Mouse (Mus musculus) naive thymus-derived CD4-positive, alpha-beta T cell, adult 2 months (primary cell): Measurements from ENCODE around the gene Ltb4r2.

ENCODE experiments used
- DNase-seq: peaks from one replicate; pipeline ENCODE4 v3.0.0-alpha.2; 2011; ENCODE audit warnings: low read depth

Ltb4r2 gene

DNA sequence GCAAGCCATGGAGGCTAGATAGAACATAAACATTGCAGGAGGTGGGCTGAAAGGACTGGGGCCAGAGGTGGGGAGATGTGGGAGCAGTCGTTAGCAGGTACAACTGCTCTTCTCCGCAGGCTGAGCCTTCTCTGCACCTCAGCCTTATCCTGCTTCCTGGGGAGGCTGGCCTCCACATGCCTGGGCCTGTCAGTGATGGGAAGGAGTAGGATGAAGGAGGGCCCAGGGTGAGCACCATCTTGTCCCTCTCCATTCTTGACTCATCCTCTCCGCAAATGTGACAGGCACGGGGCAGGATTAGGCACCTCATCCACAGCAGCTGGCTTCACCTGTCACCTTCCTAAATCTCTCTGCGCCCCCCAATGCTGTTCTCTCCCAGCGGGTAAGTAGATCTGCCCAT lies at the start of gene Ltb4r2:
Ltb4r2 (plus strand) TSS at position 266 of the 400 bp plus-strand sequence.
- DNase-seq, result no peak

DNA sequence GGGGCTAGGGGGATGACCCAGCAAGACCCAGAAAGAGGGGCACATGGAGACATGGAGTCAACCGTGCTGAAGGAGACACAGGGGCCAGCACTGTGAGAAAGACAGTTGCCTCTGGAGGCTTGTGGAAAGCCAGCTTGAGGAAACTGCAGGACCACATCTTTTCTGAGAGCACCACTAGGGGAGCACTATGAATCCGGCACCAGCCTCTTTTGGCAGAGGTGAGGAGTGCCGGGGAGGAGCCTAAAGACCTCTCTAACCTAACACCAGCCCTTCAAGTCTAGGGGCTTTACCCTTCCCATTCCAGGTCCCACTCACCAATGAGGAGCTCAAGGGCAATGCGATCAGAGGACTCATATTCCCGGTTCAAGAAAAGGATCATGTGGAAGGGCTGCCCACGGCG lies 49.4 kb upstream of the Ltb4r2 start:
- no peak for DNase-seq

- DNase-seq, result no peak
Observed at GRCm38 (mm10) chr14:55713007-55713728, 48.1 kb upstream of the Ltb4r2 start.

DNA sequence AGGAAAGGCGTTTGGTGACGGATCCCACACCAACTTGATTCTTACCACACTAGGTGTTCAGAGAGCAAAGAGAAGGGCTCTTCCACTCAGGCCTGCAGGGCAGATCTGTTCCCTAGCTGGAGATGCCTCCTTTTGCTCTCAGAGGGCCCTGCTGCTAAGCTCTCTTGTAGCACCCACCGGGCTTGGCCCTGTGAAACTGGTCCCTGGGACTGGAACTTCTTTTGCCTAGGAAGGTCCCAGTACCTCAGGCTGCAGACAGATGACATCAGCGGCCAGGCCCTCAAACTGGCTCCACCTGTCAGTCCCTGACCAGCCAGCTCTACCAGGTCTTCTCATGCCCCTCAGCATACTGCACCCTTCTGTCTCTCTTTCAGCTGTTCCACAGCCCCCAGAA lies 47.5 kb upstream of the Ltb4r2 start, which contains the start of gene Tgm1:
Tgm1 (minus strand) TSS at position 198 of the 394 bp plus-strand sequence.
- DNase-seq, result no peak

DNA sequence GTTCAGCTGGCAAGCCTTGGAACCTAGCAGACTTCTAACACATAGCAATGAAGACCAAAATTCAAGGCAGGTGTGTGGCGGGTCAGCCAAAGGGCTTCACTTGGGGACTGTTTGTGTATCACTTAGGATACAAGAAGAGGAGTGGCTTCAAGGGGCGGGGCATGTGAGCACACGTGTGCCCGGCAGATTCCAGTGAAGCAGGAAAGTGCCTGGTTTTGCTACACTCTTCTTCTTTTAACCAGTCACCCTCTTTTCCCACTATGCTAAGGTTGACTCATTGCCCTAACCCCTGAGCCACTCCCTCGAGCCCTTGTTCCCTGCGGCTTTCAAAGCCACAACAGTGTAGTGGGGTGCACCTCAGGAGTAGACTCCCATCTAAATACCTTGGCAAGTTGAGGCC lies 46.3 kb upstream of the Ltb4r2 start:
- no peak for DNase-seq

GRCm38 (mm10) chr14:55716271-55716670 lies 45.0 kb upstream of the Ltb4r2 start:
- no peak for DNase-seq

- DNase-seq, result no peak
Observed at GRCm38 (mm10) chr14:55716884-55717283, 44.3 kb upstream of the Ltb4r2 start.

DNA sequence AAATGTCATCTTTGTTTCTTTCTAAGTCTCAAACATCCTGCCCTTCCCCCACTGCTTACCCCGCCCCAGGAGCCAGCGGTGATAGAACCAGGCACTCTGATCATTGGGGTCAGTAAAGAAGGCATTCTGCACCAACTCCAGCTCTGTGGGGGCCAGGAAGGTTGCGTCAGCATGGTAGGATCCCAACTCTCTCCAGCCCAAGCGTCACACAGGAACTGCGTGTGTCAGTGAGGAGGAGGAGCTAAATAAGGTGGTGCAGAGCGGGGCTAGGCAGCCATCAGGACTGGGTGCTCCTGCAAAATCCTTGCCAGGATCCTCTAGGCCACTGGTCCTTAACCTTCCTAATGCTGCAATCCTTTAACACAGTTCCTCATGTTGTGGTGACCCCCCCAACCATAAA lies 41.5 kb upstream of the Ltb4r2 start:
- no peak for DNase-seq

DNA sequence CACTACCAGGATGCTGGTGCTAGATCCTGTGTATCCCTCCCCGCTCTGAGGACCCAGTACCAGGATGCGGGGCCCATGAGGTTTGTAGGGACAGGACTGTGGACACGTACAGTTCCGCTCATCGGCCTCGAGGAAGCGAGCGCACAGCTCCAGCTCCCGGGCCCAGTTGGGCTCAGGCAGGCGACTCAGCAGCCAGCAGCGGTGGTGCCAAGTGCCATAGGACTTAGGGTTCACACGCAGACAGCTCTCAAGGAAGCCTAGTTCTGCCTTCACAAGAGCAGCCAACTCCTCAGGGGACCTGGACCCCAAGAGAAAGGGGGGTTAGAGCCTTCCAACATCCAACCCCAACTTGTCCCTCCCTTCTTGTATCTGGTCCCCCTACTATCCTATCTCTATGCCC lies 40.6 kb upstream of the Ltb4r2 start:
- no peak for DNase-seq

DNA sequence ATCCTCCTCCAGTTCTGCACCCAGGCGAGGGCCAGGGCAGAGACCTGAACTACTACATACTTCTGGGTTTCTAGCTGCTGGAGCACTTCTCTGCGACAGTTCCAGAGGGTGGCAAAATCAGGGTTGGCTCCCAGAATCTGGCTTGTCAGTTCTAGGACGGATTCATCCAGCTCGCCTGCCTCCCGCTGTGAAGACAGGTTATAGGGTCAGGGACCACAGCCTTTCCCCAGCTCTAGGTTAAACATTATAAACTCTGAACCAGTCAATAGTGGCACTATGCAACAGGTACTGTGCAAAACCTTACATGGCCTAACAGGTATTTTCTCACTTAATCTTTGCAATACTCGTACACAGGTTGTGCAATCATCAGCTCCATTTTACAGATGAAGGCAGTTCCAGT lies 40.2 kb upstream of the Ltb4r2 start:
- DNase-seq, result no peak

DNA sequence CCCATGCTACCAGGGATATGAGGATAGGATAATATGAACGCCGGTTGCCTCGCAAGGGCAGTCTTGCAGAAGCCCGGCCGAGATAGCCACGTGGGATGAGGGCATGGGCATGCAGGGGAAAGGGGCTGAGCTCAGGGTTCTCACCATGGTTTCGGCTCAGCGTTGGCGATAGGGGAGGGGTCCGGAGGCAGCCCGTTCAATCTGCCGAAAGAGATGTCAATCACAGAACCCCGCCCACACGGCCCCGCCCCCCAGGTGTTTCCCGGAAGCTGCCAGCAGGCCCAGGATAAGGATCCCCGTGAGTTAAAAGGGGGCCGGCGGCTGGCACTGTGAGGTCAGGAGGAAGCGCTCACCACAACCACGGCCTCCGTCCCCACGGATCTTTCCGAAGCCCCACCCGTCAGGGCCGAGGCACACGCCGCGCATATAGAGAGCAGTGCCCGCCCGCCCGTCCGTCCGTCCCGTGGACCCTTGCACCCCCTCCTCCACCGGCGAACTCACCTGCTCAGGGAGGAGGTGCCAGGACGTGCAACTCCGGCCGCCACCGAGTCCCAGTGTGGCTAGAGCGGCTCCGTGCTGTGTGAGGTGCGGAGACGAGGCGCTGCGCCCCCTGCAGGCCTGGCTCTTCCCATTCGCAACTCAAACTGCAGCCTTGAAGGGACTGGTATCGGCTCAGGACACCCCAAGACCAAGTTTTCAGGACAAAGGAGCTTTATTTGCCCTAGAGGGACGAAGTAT lies 39.4 kb upstream of the Ltb4r2 start, which contains the start of gene Rabggta:
Rabggta (minus strand) TSS at position 564 of the 738 bp plus-strand sequence.
- DNase-seq, result peak; percentile 97

- no peak for DNase-seq
Observed at GRCm38 (mm10) chr14:55722438-55722945, 38.7 kb upstream of the Ltb4r2 start.

DNA sequence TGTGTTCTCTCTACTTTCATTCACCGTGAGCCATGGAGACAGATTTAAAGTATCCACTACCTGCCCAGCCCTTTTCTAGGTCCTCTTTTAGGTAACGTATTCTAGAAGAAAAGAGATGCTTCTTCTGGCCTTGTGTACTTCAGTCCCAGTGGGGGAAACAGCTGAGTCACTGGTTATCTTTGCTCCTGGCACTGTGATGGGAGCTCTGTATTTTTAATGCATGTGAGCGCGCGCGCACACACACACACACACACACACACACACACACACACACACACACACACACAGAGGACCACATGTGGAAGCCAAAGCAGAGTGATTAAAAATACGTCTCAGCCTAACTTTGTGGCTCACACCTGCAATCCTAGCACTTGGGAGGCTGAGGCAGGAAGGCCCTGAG lies 37.8 kb upstream of the Ltb4r2 start:
- DNase-seq, result no peak

DNA sequence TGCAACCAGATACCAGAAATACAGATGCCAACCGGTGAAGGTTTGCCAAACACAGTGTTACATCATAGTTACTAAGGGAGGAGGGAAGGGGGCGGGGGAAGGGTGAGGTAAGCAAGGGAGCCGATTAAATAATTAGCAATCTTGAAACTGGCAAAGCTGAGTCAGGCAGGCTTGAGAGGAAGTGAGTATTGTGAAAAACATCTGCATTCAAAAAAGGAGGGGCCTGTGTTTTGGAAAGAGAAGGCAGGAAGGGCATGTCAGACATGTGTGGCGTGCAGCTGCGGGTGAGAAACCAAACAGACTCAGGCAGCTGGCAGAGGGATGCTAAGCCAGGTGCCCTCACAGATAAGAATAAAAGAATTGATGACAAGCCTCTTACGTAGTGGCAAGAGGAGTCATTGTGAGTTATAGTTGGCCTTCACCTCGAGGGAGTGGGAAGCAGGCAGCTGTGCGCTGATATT lies 36.8 kb upstream of the Ltb4r2 start:
- DNase-seq, result peak; percentile 90

GRCm38 (mm10) chr14:55726261-55726660 lies 35.0 kb upstream of the Ltb4r2 start:
- no peak for DNase-seq

DNA sequence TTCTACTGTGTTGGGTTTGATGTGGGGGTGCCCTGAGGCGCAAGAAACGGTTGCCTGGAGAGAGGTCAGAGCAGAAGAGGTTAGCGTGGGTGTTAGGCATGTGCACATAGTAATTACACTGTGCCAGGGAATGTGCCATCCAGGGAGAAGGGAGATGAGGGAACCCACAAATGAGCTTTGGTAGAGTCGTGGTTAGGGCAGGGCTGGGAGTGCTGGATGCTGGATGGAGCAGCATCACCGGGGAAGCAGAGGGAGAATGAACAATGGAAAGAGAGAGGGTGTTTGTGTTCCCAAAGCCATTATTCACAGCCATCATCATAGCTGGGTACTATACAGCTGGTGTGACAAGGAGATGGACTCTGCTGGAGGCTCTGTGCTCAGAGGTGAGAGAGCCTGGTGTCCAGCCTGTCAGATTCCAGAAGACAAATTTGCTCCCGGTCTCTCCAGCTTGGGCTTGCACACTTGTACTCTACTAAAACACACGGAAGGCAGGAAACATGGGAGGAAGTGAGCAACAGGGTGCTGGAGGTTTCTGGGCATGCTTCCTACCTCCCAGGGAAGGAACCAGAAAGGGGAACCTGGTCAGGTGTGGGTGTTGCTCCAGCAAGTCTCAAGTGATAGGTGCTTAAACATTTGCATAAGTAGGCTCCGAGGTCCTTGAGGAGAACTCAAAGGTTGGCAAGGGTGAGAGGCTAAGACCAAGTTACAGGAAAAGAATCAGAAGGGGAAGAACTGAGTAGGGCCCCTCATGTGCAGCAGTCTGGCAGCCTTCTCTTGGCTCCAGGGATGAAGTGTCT lies 33.1 kb upstream of the Ltb4r2 start:
- no peak for DNase-seq

- no peak for DNase-seq
Observed at GRCm38 (mm10) chr14:55730116-55730515, 31.1 kb upstream of the Ltb4r2 start.

DNA sequence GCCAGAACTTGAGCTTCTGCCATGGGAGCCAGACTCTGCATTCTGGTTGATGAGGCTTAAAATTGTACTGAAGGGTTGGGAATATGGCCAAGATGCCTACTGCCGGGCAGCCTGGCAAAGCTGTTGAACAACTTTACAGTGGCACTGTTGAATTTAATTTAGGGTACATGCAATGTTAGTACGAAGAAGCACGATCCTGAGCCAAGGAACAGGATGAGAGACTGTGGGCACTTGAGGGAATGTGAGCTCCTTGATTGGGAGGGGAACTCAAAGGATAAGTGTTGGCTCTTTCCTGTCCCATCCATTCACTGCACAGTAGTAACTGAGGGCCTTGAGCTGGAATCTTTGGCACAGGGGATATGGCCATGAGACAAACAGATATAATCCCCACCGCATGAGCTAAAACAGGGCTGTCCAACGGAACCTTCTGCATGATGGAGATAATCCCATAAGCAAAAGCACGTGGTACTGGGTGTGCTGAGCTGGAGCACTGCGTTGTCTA lies 30.6 kb upstream of the Ltb4r2 start:
- DNase-seq, result no peak

GRCm38 (mm10) chr14:55733889-55734288 lies 27.3 kb upstream of the Ltb4r2 start:
- DNase-seq, result no peak

- DNase-seq, result no peak
Observed at GRCm38 (mm10) chr14:55734869-55735268, 26.4 kb upstream of the Ltb4r2 start.

DNA sequence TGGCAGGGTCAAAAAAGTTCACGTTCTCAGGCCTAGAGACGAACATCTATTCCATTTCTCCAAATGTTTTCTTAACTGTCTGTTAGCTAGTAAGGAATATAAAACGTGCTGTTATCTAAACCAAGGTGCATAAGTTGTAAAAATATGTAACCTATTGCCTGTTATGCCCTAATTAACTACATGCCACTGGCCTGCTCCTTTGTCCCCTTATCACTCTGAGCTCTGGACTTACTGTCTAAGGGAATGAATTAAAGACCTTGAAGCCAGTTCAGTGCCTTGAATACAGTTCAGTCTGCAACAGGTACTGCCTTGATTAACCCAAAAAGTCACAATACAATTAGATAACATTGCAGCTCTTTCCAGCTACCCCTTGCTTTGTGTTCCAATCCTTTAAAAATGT lies 25.9 kb upstream of the Ltb4r2 start:
- no peak for DNase-seq

- DNase-seq, result no peak
Observed at GRCm38 (mm10) chr14:55735758-55736157, 25.5 kb upstream of the Ltb4r2 start.
